Mouse (Mus musculus): ENCODE results near the gene Trabd2b.

DNA sequence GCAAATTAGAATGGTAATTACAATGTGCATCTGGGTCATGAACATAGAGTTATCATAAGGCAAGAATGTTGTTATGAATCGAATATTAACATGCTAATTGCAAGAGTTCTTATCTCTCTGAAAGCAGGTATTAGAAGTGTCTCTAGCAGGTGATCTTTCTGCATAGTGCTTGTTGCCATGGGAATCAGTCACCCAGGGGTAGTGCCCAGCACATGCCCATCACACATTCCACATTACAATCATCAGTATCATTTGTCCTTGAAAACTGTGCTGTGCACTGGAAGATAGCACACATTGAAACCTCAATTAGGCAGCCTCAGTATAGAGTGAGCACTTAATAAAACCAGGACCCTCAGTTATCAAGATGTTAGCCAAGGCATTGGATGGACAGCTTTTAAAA, 26.9 kb downstream of the Trabd2b start:
- TF ChIP-seq POLR2A (IDR thresholded peaks at IDR 0.05; ENCODE audit: borderline replicate concordance, extremely low read depth, low read depth, low read length) (no peak), CTCF (IDR thresholded peaks at IDR 0.05; ENCODE audit: insufficient read depth, low read length) (no peak)
